Mouse (Mus musculus) cerebellum, adult 2 months (tissue): Measurements from ENCODE around the gene Cygb.

Experiments used
- CTCF ChIP-seq: fragments of 200-500 bp; IDR thresholded peaks from 2 replicates; pipeline ENCODE4 v1.5.1; 2011; ENCODE audit warnings: low read depth, mild to moderate bottlenecking, control low read depth, low read length, moderate library complexity, borderline replicate concordance; ENCODE audit not compliant: insufficient read depth
- POLR2A ChIP-seq: fragments of 200-500 bp; IDR thresholded peaks from 2 replicates; pipeline ENCODE4 v1.6.1; 2011; ENCODE audit warnings: low read length, control low read depth, borderline replicate concordance; ENCODE audit not compliant: insufficient read depth

- TF ChIP-seq CTCF (no peak), POLR2A (no peak)
Measured at GRCm38 (mm10) chr11:116659027-116659621, 5.0 kb upstream of the Cygb start.
